Mouse (Mus musculus): ENCODE measurements around the gene Cd5.

DNA sequence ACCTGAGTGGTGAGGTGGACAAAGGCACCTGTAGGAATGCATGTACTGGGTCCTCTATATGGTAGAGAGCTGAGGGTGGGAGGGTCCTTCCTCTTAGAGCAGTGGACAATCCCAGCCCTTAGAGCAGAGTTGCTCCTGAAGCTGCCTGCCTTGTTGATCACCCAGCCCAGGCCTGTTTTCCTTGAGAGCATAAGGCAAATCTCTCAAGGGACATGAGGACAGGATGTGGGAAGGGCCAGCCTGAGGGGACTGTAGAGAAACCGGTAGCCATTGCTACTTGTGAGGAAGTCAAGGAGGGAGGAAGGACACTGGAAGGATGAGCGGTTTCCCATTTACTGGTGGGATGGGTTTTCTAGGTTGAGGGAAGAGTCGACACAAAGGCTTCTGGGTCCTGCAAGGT is 3.8 kb upstream of the Cd5 start:
- TF ChIP-seq TAL1 (IDR thresholded peaks at IDR 0.05; ENCODE audit: low read length) (no peak), GATA1 (IDR thresholded peaks at IDR 0.05; ENCODE audit: low read length) (no peak)

All from erythroblast, embryonic 14.5 days (primary cell).